Mouse (Mus musculus): Measurements from ENCODE around the gene Cyp2r1.

DNA sequence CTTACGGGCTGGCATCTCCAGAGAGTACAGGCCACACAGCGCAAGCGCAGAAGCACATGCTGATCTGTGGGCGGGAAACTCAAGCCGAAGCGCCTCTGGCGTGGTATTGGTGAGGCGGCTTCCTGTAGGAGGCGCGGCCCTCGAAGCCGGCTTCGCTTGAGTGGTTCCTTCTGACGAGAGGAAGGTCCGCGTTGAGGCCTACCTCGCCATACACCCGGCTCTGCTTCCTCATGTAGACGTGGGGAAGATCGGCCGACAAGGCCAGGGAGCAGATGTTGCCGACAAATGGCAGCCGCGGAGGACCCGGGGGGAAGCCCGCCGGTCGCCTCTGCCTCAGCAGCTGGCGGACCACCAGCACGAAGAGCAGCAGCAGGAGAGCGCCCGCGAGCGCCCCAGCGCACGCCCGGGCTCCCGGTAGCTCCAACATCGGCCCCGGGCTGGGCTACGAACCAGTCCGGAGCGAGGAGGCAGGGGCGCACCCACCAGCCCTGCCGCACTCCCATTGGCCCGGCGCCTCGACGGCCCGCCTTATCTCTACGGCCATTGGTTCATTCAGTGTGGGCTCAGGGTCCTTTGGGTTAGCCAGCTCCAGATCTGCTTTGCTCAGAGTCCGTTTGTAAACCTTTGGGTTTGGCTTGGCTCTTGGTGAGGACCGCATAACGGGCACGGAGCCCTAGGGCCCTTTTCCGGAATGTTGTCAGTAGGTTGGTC is at the start of gene Cyp2r1:
- no peak for TF ChIP-seq SRF (IDR thresholded peaks at IDR 0.05; ENCODE audit: control insufficient read depth, insufficient read length, low read depth)
- no peak for TF ChIP-seq POLR2A (IDR thresholded peaks at IDR 0.05; ENCODE audit: insufficient read length, low read depth)
- no peak for TF ChIP-seq MAX (IDR thresholded peaks at IDR 0.05; ENCODE audit: low read depth)
- no peak for TF ChIP-seq USF1 (IDR thresholded peaks at IDR 0.05; ENCODE audit: low read depth)
- TF ChIP-seq MYOD1 (IDR thresholded peaks at IDR 0.05; ENCODE audit: control insufficient read depth in 1 of 3, insufficient read length in 2 of 3, low read depth in 2 of 3), result no peak
- TF ChIP-seq MYOG (IDR thresholded peaks at IDR 0.05; ENCODE audit: control insufficient read depth in 1 of 3, insufficient read depth in 1 of 3, insufficient read length in 2 of 3, low read depth in 2 of 3), result no peak
- no peak for TF ChIP-seq TCF12 (IDR thresholded peaks at IDR 0.05; ENCODE audit: insufficient read depth, poor library complexity, severe bottlenecking)
- no peak for TF ChIP-seq CEBPB (IDR thresholded peaks at IDR 0.05; ENCODE audit: insufficient read depth, poor library complexity, severe bottlenecking)
- TF ChIP-seq POLR2AphosphoS2 (IDR thresholded peaks at IDR 0.05; ENCODE audit: insufficient read length, low read depth), result no peak
- TF ChIP-seq E2F4 (IDR thresholded peaks at IDR 0.05; ENCODE audit: insufficient read depth), result no peak
- TF ChIP-seq TCF3 (IDR thresholded peaks at IDR 0.05; ENCODE audit: insufficient read length, low read depth), result no peak
